Comparison of ENCODE assay signal across 25 mouse cellular contexts in genomic region chr3:139005669-139006068, GRCm38 (mm10).
DNase-seq lines count a peak whose midpoint lies in the region; ATAC-seq and TF ChIP-seq lines count a peak whose summit lies in the region.
"Had no signal": no experiment of that assay in that cellular context is flagged by ENCODE, and none has a peak within 500 bp of the region (broad histone marks: within the 10 kb centered on the region; RNA-seq: fewer than 3 reads in every experiment).

No protein-coding gene starts in this region.

- H3K4me2 ChIP-seq in forebrain, embryonic 11.5 days (ENCODE audit: low read depth, low read length, severe bottlenecking), result no peak overlapping the region
- no peak overlapping the region for H3K4me2 ChIP-seq in forebrain, embryonic 15.5 days (replicated peaks)
- H3K4me2 ChIP-seq: embryonic facial prominence, embryonic 12.5 days; heart, embryonic 12.5 days; hindbrain, embryonic 14.5 days; liver, embryonic 12.5 days had no signal

- TF ChIP-seq POLR2A in thymus, adult 2 months (IDR thresholded peaks at IDR 0.05; ENCODE audit: control insufficient read depth, extremely low read depth, insufficient read depth, low read length, poor library complexity), result no peak

- H3K9ac ChIP-seq in forebrain, embryonic 11.5 days (ENCODE audit: low read length), result no peak overlapping the region
- H3K9ac ChIP-seq in forebrain, embryonic 15.5 days (replicated peaks), result no peak overlapping the region
- H3K9ac ChIP-seq: embryonic facial prominence, embryonic 12.5 days; heart, embryonic 12.5 days; hindbrain, embryonic 14.5 days; liver, embryonic 12.5 days; liver, postnatal 0 days had no signal

- H3K4me1 ChIP-seq in forebrain, embryonic 11.5 days (replicated peaks; ENCODE audit: control insufficient read depth, insufficient read depth, low read length), result no peaks in the 10 kb centered on the region
- peaks cover 18% of the 10 kb centered on the region for H3K4me1 ChIP-seq in forebrain, embryonic 10.5 days
- peaks cover 6% of the 10 kb centered on the region for H3K4me1 ChIP-seq in thymus, adult 2 months (replicated peaks; ENCODE audit: control insufficient read depth, insufficient read depth, low read length)
- no peaks in the 10 kb centered on the region for H3K4me1 ChIP-seq in forebrain, embryonic 15.5 days
- H3K4me1 ChIP-seq: embryonic facial prominence, embryonic 12.5 days; liver, embryonic 12.5 days; megakaryocyte, embryonic 14.5 days had no signal

- no peak for TF ChIP-seq CTCF in thymus, adult 2 months (IDR thresholded peaks at IDR 0.05; ENCODE audit: borderline replicate concordance, control insufficient read depth, extremely low read depth, insufficient read depth, low read length, poor library complexity)

- H3K27ac ChIP-seq in forebrain, embryonic 11.5 days (ENCODE audit: low read depth, low read length), result no peak overlapping the region
- no peak overlapping the region; the same call in 1 of the 2 replicates for H3K27ac ChIP-seq in forebrain, embryonic 10.5 days
- H3K27ac ChIP-seq in thymus, adult 2 months (ENCODE audit: control insufficient read depth, insufficient read depth, low read length), result no peak overlapping the region
- no peak overlapping the region for H3K27ac ChIP-seq in forebrain, embryonic 15.5 days (replicated peaks)
- H3K27ac ChIP-seq: embryonic facial prominence, embryonic 12.5 days; hindbrain, embryonic 14.5 days; liver, embryonic 12.5 days had no signal

- peak; percentile 44; the same call in 1 of the 2 replicates for ATAC-seq in forebrain, embryonic 11.5 days (replicated peaks; ENCODE audit: low FRiP score)
- ATAC-seq in forebrain, embryonic 15.5 days (replicated peaks), result 0 out of 2 replicates have a peak, but pooled peaks have one; percentile 53
- ATAC-seq: intestine, postnatal 0 days; liver, embryonic 12.5 days; liver, postnatal 0 days; Patski had no signal

- no peaks in the 10 kb centered on the region for H3K27me3 ChIP-seq in forebrain, embryonic 11.5 days (ENCODE audit: control insufficient read depth, insufficient read depth, low read length)
- no peaks in the 10 kb centered on the region for H3K27me3 ChIP-seq in forebrain, embryonic 10.5 days (ENCODE audit: poor library complexity, severe bottlenecking)
- H3K27me3 ChIP-seq in thymus, adult 2 months (ENCODE audit: control insufficient read depth, insufficient read depth, low read length), result no peaks in the 10 kb centered on the region
- no peaks in the 10 kb centered on the region for H3K27me3 ChIP-seq in forebrain, embryonic 15.5 days
- H3K27me3 ChIP-seq: embryonic facial prominence, embryonic 12.5 days; heart, embryonic 12.5 days; liver, embryonic 12.5 days; megakaryocyte, embryonic 14.5 days; Patski had no signal

- no peak for DNase-seq in forebrain, embryonic 11.5 days (ENCODE audit: low spot score)
- no peak for DNase-seq in forebrain, embryonic 10.5 days (ENCODE audit: extremely low spot score, low spot score)
- peak; percentile 8 for DNase-seq in thymus, adult 2 months
- DNase-seq in thymus, postnatal 4 days, result no peak
- DNase-seq in thymus, postnatal 25 days, result peak; percentile 11
- DNase-seq in c-Kit-positive CD71-positive TER-119-positive erythroid progenitor cells, embryonic 14.5 days (ENCODE audit: low spot score), result no peak
- DNase-seq in layer of hippocampus, postnatal 36 days, result no peak
- DNase-seq: adrenal gland, postnatal 10 days; cerebellum, adult 18-20 months; cerebellum, postnatal 14 days; gastrocnemius, postnatal 10 days; heart, adult 18-20 months; heart, postnatal 4 days; kidney, postnatal 10 days; liver, postnatal 0 days; lung, postnatal 4 days; midbrain, embryonic 14.5 days had no signal

- no peaks in the 10 kb centered on the region for H3K36me3 ChIP-seq in forebrain, embryonic 11.5 days (ENCODE audit: control insufficient read depth, insufficient read depth, low read length)
- H3K36me3 ChIP-seq in forebrain, embryonic 10.5 days (replicated peaks), result peaks cover 10% of the 10 kb centered on the region
- H3K36me3 ChIP-seq in thymus, adult 2 months (ENCODE audit: control insufficient read depth, insufficient read depth, low read length), result no peaks in the 10 kb centered on the region
- H3K36me3 ChIP-seq in forebrain, embryonic 15.5 days, result no peaks in the 10 kb centered on the region
- H3K36me3 ChIP-seq: embryonic facial prominence, embryonic 12.5 days had no signal

- H3K9me3 ChIP-seq in forebrain, embryonic 11.5 days (ENCODE audit: control insufficient read depth, low read length), result no peaks in the 10 kb centered on the region
- no peaks in the 10 kb centered on the region for H3K9me3 ChIP-seq in forebrain, embryonic 10.5 days
- no peaks in the 10 kb centered on the region for H3K9me3 ChIP-seq in forebrain, embryonic 15.5 days
- H3K9me3 ChIP-seq: embryonic facial prominence, embryonic 12.5 days; heart, embryonic 12.5 days; liver, embryonic 12.5 days; megakaryocyte, embryonic 14.5 days had no signal

- no peak overlapping the region for H3K4me3 ChIP-seq in forebrain, embryonic 11.5 days (ENCODE audit: low read depth, low read length)
- no peak overlapping the region for H3K4me3 ChIP-seq in forebrain, embryonic 10.5 days
- no peak overlapping the region for H3K4me3 ChIP-seq in thymus, adult 2 months (ENCODE audit: control insufficient read depth, insufficient read depth, low read length)
- H3K4me3 ChIP-seq in forebrain, embryonic 15.5 days, result no peak overlapping the region
- H3K4me3 ChIP-seq: embryonic facial prominence, embryonic 12.5 days; heart, embryonic 12.5 days; liver, embryonic 12.5 days; megakaryocyte, embryonic 14.5 days had no signal

Comparison
In these comparisons a context has a peak if more than half of its experiments do, and no peak if none do; other contexts are left out.
1. DNase-seq: peak in thymus, adult 2 months (single experiment) and thymus, postnatal 25 days (single experiment); none in forebrain, embryonic 11.5 days (single experiment), forebrain, embryonic 10.5 days (single experiment), thymus, postnatal 4 days (single experiment), c-Kit-positive CD71-positive TER-119-positive erythroid progenitor cells, embryonic 14.5 days (single experiment) and layer of hippocampus, postnatal 36 days (0 of 2).